Mouse (Mus musculus): ENCODE measurements at regions not wholly inside any gene's neighbourhood (a gene's known extent, or its start where the extent isn't known, plus 50 kb on each side); places are given as distances from the start of the nearest gene placed in this dataset.

DNA sequence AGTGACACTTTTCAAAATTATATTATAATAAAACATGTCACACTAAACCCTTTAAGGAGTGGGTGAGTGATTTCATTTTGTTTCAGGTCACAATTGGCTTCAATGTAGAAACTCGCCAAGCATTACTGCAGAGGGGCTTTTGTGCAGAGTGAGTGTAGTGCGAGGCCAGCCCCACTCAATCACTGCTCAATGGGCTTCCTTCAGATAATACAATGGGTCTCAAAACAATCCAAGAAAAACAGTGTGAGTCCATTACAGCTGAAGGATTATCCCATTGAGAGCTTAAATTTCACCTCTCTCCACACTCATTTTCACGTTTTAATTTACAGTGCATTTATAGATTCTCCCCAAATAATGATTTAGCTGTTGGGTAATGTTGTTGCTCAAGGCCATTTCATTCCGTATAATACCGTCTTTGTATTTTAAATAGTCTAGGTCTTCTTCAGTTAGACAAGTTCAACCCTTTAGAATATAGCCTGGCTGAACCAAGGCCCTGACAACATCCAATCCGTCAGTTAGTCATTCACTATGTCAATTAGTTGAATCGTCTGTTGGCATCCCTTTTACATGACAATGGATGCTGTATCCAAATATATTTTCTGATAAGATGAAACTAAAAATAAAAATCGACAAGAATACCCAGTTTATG lies 425.7 kb upstream of the Slit2 start:
- intact Hi-C loops (cut with DNase I), result no loop called here
- DNase-seq (ENCODE audit: extremely low spot score in 1 of 2, low spot score in 2 of 2), result no peak
- no peak for TF ChIP-seq CTCF (IDR thresholded peaks at IDR 0.05)
- Histone ChIP-seq H3K4me3 (no peak overlapping the region), H3K27ac (no peak overlapping the region)
